Mouse (Mus musculus) skeletal muscle tissue, adult 2 months (tissue): Measurements from ENCODE around the gene Gtf2h2.
"Not testable (repeated sequence)": the region's sequence is repeated elsewhere in the genome, so short reads cannot be mapped to it uniquely, and the experiment has no call there.

Experiments used
- DNase-seq: peaks from one replicate; pipeline ENCODE4 v3.0.0-alpha.2; 2012; ENCODE audit warnings: low read depth, low spot score

The Gtf2h2 gene

GRCm38 (mm10) chr13:100492061-100492787 is at the start of gene Gtf2h2:
Gene Gtf2h2, minus strand, starts transcription at chr13:100492579.
- peak; percentile 62 for DNase-seq

GRCm38 (mm10) chr13:100536149-100536548 is 43.8 kb upstream of the Gtf2h2 start:
- DNase-seq = no peak

GRCm38 (mm10) chr13:100532788-100533365 is 40.5 kb upstream of the Gtf2h2 start:
- no peak for DNase-seq

DNA sequence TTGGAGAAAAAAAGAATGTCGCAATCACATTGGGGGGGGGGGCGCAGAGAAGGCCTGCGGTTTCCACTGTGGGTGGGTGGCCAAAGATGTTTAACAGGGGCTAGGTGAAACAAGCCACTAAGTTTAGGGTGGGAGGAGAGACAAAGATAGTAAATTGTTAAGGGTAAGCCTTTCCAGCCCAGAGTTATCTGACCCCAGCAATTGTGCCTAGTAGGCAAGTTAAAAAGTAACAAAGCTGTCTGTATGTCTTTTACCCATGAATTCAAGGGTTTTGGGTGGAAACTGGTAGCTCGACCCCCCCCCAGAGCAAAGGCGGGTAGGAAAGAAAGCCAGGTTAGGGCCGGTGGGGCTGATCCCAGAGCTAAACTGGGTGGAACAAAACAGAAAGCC is 34.3 kb upstream of the Gtf2h2 start:
- DNase-seq = no peak

GRCm38 (mm10) chr13:100525935-100526648 is 33.7 kb upstream of the Gtf2h2 start:
- DNase-seq = no peak

- DNase-seq = no peak
Observed at GRCm38 (mm10) chr13:100524896-100525295, 32.5 kb upstream of the Gtf2h2 start.

GRCm38 (mm10) chr13:100523698-100524097 is 31.3 kb upstream of the Gtf2h2 start:
- DNase-seq = no peak

DNA sequence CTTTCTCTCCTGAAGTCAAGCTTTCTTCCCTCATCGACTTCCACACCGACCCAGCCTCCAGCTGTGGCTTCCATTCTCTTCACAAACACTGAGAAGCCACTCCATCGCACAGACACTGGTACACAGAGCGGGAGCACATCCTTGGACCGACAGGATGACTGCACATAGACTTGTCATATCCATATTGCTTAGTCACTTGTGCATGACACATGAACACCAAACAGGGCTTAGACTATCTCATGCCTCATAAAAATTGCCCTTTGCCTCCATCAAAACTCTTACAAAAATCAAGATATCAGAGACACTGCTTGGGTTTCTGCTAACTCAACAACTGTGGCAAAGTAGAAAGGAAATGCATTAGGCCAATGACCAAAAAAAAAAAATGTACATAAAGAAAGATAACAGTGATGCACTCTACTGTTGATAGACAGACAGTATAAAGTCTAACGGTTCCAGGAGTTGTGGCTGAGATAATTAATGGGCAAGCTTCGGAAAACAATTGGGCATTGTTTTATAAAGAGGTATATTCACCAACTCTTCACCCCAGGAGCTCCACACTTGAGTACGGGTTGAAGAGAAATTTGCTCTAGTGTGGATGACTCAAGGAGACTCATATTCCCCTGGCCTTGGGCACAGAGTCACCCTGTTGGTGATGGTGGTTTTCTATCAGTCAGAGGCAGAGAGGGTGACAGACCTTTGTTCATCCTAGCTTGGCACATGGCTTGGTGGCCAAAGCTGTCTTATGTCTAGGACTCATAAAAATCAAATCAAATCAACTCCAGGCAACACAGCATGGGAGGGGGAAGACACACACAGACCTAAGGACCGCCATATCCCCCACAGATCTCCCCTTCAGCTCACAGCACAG is 29.6 kb upstream of the Gtf2h2 start:
- DNase-seq = no peak

- no peak for DNase-seq
Observed at GRCm38 (mm10) chr13:100519162-100519561, 26.8 kb upstream of the Gtf2h2 start.

GRCm38 (mm10) chr13:100518191-100518590 is 25.8 kb upstream of the Gtf2h2 start:
- no peak for DNase-seq

- DNase-seq = no peak
Observed at GRCm38 (mm10) chr13:100517652-100518153, 25.3 kb upstream of the Gtf2h2 start.

DNA sequence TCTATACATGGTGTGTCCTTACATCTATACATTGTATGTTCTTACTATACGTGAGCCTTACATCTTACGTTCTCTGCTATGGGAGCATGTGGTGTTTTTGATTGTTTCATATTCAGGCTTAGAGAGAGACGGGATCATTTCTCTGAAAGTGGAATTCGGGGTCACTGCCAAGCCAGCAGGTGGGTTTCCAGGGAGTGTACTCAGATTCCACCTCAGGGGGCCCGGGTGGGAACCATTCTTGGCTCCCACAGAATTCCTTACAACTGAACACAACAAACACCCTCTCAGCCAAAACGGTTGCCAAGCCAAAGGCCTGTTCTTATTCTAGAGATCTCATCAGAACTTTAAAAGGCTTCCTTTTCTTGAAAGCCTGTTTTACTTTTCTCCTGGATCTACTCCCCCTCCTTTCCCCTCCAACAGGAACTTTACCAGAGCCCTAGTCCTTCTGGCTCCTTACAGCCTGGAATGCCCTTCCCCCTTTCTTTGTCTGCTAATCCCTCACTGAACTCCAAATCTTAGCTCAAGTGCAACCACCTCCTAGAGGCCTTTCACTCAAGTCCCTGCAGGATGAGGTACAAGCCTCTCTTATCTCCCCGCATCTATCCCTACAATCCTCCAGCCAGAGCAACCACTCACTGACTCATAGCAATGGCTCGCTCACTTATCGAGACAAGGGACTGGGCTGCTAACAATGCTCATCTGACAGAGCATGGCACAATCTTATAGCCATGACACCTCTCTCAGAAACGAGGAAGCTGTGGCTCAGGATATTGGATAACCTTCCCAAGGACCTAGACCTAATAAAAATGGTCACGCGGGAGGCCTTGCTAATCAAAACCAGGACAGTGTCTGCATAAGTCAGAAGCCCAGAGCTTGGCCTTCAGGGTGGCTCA is 24.1 kb upstream of the Gtf2h2 start:
- DNase-seq = no peak

- no peak for DNase-seq
Observed at GRCm38 (mm10) chr13:100512792-100513191, 20.4 kb upstream of the Gtf2h2 start.

- no peak for DNase-seq
Observed at GRCm38 (mm10) chr13:100511860-100512364, 19.5 kb upstream of the Gtf2h2 start.

GRCm38 (mm10) chr13:100511146-100511859 is 18.9 kb upstream of the Gtf2h2 start:
- no peak for DNase-seq

DNA sequence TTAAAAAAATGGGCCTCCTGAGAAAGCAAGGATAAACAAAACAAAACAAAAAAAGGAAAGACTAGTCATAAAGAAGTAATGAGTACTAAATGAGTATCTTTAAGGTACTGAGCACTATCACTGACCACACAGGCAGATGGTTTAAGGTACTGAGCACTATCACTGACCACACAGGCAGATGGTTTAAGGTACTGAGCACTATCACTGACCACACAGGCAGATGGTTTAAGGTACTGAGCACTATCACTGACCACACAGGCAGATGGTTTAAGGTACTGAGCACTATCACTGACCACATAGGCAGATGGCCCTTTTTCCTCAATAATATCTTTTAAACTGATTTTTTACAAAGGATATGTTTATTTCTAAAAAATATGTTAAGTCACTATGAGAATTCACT is 7.2 kb upstream of the Gtf2h2 start:
- not testable (repeated sequence) for DNase-seq

DNA sequence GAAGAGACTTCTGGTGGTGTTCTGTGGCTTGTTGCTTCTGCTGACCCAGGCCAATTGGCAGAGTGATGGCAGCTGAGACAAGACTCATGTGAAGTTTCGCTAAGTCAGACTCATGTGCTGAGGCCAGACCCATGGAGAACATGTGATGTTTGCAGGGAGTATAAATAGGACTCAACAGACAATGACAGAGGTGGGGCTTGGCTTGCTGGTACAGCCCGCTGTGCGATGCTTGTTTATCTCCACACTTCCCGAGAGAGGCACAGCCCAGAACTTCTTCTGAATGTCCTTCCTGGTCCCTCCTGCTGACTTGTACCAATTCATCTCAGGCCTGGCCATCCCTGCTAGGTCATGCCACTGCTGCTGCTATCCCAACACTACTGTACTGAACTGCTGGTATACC is 3.0 kb upstream of the Gtf2h2 start:
- DNase-seq = no peak

GRCm38 (mm10) chr13:100494370-100494769 is 2.0 kb upstream of the Gtf2h2 start:
- DNase-seq = not testable (repeated sequence)

DNA sequence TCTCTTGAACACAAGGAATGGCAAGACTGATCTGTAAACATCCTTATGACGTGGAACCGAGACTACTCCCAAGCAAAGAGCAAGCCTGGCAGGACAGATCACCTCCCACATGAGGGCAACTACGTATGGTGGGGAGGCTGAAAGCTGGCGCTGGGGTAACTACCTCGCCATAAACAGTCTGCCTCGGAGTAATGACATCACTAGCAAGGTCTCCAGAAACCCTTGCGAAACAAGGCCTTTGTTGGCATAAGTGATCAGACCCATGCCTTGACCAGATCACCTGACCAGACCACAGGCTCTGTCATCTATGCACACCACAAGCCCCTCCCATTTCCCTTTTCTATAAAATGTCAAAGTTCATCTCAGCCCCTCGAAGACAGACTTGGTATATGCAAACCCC is 934 bp upstream of the Gtf2h2 start:
- DNase-seq = no peak

DNA sequence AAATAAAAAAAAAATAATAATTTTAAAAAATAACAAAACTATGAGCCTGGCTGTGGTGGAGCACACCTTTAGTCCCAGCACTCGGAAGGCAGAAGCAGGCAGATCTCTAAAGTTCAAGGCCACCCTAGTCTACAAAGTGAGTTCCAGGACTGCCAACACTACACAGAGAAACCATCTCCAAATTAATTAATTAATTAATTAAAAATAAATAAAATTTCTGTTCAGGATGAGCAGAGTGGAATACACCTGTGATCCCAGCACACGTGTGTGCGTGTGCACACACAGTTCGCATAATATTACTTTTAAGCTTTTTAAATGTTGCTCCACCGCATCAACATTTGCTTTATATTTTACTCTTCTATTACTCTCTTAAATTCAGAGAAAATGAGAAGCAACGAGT is 756 bp downstream of the Gtf2h2 start:
- DNase-seq = no peak
